Mouse (Mus musculus) heart, embryonic 11.5 days (tissue): ENCODE measurements around the gene Glyctk. TPM values are rescaled to one million over a fixed set of nuclear protein-coding genes. Genes with fewer than 3 reads are reported as not detected.
A peak's percentile ranks its signal among the peaks of the same experiment; 100 is the strongest.

Source experiments
- microRNA counts: library from miRNA; unstranded; fragments of <30 nt; microRNA quantifications from one replicate; lab custom pipeline; 2015
- microRNA-seq: library from miRNA; unstranded; fragments of <30 nt; microRNA quantifications from one replicate; pipeline ENCODE4, GENCODE M21; 2016; ENCODE audit warnings: borderline number of aligned reads
- polyA plus RNA-seq: library from polyadenylated mRNA; unstranded; fragments of >200 nt; fragmentation: Nextera tagmentation; extraction: Ambion mirVana; gene quantifications from 2 replicates; pipeline ENCODE4 v1.2.1, GENCODE M21; 2014

Gene Glyctk
- polyA plus RNA-seq, 1 experiment from 2014 or later = 0.57 TPM

MicroRNAs encoded within 50 kb of the gene (microRNA counts, 519-probe panel; counts per million panel counts)
- microRNA mmu-let-7g (lab: Ali Mortazavi, UCI) = 6,809 counts per million, percentile 89 among the panel's probes with 10 or more counts

Small RNA genes within 50 kb of the gene (microRNA-seq; reads per million reads assigned to microRNA genes)
- gene Mir135a-1 = 1.0 reads per million, percentile 13 among the genes with 10 or more reads in this experiment
- 22,724 reads per million, percentile 98 among the genes with 10 or more reads in this experiment for gene Mirlet7g

Other genes with a start within 250 kb of the Glyctk start
- gene Col6a5, start 197.5 kb downstream of the Glyctk start, polyA plus RNA-seq = not detected in 2 replicates
- 0.06 TPM in 1 of 2 replicates, not detected in the other for gene Col6a4, start 61.4 kb downstream of the Glyctk start, polyA plus RNA-seq
- 22.7 and 24.4 TPM in 2 replicates for gene Wdr82, start 12.8 kb upstream of the Glyctk start, polyA plus RNA-seq
- 20.6 and 23.5 TPM in 2 replicates for gene Ppm1m, start 41.6 kb upstream of the Glyctk start, polyA plus RNA-seq
- gene Twf2, start 45.0 kb upstream of the Glyctk start, polyA plus RNA-seq = 55.6 and 62.2 TPM in 2 replicates
- not detected in 2 replicates for gene Tlr9, start 64.5 kb upstream of the Glyctk start, polyA plus RNA-seq
- gene Alas1, start 90.5 kb upstream of the Glyctk start, polyA plus RNA-seq = 121 and 128 TPM in 2 replicates
- 28.4 and 31.1 TPM in 2 replicates for gene Poc1a, start 122.9 kb upstream of the Glyctk start, polyA plus RNA-seq
- gene Dusp7, start 210.5 kb upstream of the Glyctk start, polyA plus RNA-seq = 19.8 and 22.0 TPM in 2 replicates